Mouse (Mus musculus): Measurements from ENCODE around the gene AC161166.1. TPM values are rescaled to one million over a fixed set of nuclear protein-coding genes. Genes with fewer than 3 reads are reported as not detected.
"Not testable (repeated sequence)": the region's sequence is repeated elsewhere in the genome, so short reads cannot be mapped to it uniquely, and the experiment has no call there.

AC161166.1 gene
- polyA plus RNA-seq, 1 experiment from 2014 or later: 0.47 TPM

DNA sequence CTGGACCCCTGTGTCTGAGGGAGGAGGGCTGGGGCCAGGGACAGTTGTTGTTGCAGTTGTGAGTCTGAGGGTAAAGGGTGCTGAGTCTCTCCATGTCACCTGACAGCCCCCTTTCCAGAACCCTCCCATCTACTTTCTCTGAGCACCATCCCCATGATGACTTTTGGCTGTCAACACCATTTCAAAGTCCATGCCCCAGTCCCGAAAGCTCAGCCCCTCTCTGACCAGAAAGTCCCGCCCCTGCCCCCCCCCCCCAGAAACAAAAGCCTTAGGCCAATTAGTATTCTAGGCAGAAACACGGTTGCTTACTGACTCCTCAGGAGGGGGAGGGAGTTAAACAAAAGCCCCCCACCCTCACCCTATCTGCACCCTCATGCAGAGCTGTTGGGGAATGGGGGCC lies 24.9 kb downstream of the AC161166.1 start:
- Histone ChIP-seq H3K4me2 (no peak overlapping the region), H3K9ac (no peak overlapping the region), H3K36me3 (ENCODE audit: insufficient read depth) (no peaks in the 10 kb centered on the region), H3K27ac (ENCODE audit: low read depth) (no peak overlapping the region), H3K27me3 (ENCODE audit: insufficient read depth, low read length) (peaks cover 13% of the 10 kb centered on the region), H3K4me1 (ENCODE audit: insufficient read depth) (no peaks in the 10 kb centered on the region), H3K4me3 (ENCODE audit: low read depth, low read length) (no peak overlapping the region), H3K9me3 (ENCODE audit: low read depth, low read length) (no peaks in the 10 kb centered on the region)
- ATAC-seq (ENCODE audit: insufficient read depth) (no peak), DNase-seq (no peak)
- WGBS: 40% methylated on average over 3 of the region's 3 CpGs
- TF ChIP-seq CTCF (IDR thresholded peaks at IDR 0.05; ENCODE audit: low read depth): no peak

DNA sequence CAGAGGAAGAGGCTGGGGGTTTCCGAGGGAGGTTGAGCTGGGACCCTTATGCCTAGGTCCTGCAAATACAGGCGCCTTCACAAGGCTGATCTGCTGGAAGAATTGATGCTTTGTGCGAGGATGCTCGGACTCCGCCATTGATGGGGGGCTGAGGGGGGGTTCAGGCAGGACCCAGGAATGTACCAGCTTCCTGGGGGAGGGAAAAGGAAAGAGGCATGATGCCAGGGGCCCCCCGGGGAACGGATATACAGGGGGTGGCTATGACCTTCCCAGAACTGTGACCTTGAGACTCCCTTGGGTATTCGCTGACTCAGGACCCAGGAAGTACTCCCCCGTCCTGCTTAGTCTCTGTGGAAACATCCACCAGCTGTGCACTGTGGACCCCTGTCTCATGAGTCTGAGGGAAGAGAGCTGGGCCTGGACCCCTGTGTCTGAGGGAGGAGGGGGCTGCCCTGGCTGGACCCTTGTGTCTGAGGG lies 25.6 kb downstream of the AC161166.1 start:
- Histone ChIP-seq H3K4me2 (no peak overlapping the region), H3K9ac (no peak overlapping the region), H3K36me3 (ENCODE audit: insufficient read depth) (no peaks in the 10 kb centered on the region), H3K27me3 (ENCODE audit: insufficient read depth, low read length) (peaks cover 18% of the 10 kb centered on the region), H3K27ac (ENCODE audit: low read depth) (no peak overlapping the region), H3K4me3 (ENCODE audit: low read depth, low read length) (no peak overlapping the region), H3K9me3 (ENCODE audit: low read depth, low read length) (no peaks in the 10 kb centered on the region), H3K4me1 (ENCODE audit: insufficient read depth) (no peaks in the 10 kb centered on the region)
- DNase-seq (no peak), ATAC-seq (ENCODE audit: insufficient read depth) (no peak)
- 43% methylated on average over 9 of the region's 9 CpGs for WGBS
- TF ChIP-seq CTCF (IDR thresholded peaks at IDR 0.05; ENCODE audit: low read depth): no peak

DNA sequence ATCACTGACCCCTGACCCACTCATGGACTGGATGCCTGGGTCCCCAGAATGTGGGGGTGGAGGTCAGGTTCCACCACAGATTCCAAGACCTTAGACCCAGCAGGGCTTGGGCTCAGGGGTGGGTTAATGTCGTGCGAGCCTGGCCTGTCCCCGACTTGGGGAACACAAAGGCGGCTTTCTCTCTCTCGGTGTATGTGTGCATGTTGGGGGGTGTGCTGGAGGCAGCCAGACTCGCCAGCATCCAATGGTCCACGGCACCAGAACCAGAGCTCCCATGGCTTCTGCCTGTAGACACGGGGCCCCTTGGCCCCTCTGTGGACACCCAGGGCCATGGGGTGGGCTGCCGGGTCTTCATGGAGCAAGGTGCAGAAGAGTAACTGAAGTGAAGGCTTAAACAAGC lies 26.8 kb downstream of the AC161166.1 start:
- Histone ChIP-seq H3K27ac (ENCODE audit: low read depth) (no peak overlapping the region), H3K36me3 (ENCODE audit: insufficient read depth) (no peaks in the 10 kb centered on the region), H3K4me2 (no peak overlapping the region), H3K4me1 (ENCODE audit: insufficient read depth) (no peaks in the 10 kb centered on the region; the same call in 1 of the 2 replicates), H3K9ac (no peak overlapping the region), H3K4me3 (ENCODE audit: low read depth, low read length) (no peak overlapping the region), H3K9me3 (ENCODE audit: low read depth, low read length) (no peaks in the 10 kb centered on the region), H3K27me3 (ENCODE audit: insufficient read depth, low read length) (peaks cover 29% of the 10 kb centered on the region)
- ATAC-seq (ENCODE audit: insufficient read depth) (no peak), DNase-seq (no peak)
- no peak for TF ChIP-seq CTCF (IDR thresholded peaks at IDR 0.05; ENCODE audit: low read depth)
- 74% methylated on average over 9 of the region's 9 CpGs for WGBS

DNA sequence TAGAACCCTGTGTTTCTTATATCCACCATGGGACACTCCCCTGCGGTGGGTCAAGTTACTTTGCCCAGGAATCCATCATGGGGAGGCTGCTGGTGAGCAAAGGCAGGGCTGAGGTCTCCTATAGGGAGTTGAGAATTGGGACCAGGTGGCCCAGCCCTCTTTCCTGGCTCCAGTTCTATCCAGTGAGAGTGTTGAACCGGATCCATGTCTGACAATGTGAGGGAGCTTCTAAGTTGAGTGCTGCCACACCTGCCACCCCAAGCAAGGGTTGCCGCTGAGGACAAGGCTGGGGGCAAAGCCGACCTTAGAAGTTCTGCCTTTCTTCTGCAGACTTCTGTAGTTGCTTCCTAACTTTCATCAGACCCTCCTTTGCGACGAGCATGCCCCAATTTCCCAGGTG lies 29.0 kb downstream of the AC161166.1 start:
- H3K36me3 ChIP-seq (ENCODE audit: insufficient read depth); DNase-seq; H3K9ac ChIP-seq; ATAC-seq (ENCODE audit: insufficient read depth); H3K4me2 ChIP-seq; H3K9me3 ChIP-seq (ENCODE audit: low read depth, low read length); H3K27ac ChIP-seq (ENCODE audit: low read depth); H3K4me3 ChIP-seq (ENCODE audit: low read depth, low read length); H3K4me1 ChIP-seq (ENCODE audit: insufficient read depth): not testable (repeated sequence)
- H3K27me3 ChIP-seq (ENCODE audit: insufficient read depth, low read length): peaks cover 29% of the 10 kb centered on the region
- WGBS: 38% methylated on average over 6 of the region's 6 CpGs

DNA sequence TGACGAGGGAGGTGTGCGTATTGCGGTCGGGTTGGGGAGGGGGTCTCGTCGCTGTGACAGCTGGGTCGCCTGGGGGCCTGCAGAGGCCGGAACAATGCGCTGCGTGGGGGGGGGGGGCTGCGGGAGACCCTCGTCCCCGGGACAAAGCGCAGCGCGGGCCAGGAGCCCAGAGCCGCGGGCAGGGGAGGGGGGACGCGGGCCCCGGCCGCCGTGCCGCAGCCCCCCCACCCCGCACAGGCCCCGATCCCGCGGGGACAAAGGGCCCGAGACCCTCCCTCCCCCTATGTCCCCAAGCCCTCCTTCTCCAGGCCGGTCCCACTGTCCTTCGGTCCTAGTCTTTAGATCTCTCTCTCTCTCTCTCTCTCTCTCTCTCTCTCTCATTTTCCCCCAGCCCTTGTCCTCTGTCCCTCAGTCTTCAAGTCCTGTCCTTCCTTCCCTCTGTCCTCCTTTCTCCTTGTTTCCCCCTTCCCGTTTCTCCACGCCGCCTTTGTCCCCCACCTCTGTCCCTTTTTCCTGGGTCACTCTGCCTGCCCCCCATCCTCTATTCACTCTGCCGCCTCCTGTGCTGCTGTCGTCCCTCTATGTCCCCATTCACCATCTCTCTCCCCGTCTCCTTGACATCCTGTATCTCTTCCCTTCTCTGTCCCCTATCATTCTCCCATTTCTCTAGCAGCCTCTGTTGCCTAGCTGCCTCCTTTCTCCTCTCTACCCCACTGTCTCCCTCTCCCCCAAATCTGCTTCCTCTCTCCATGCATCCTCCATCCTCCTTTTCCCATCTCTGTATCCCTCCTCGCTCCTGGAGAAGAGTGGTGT lies 29.8 kb downstream of the AC161166.1 start:
- H3K36me3 ChIP-seq (ENCODE audit: insufficient read depth): no peaks in the 10 kb centered on the region
- no peak for TF ChIP-seq CTCF (IDR thresholded peaks at IDR 0.05; ENCODE audit: low read depth)
- ATAC-seq (ENCODE audit: insufficient read depth) (peak; percentile 20; the same call in 1 of the 2 replicates), DNase-seq (no peak)
- H3K27ac ChIP-seq (ENCODE audit: low read depth): no peak overlapping the region
- peaks cover 29% of the 10 kb centered on the region for H3K27me3 ChIP-seq (ENCODE audit: insufficient read depth, low read length)
- peak overlapping the region; percentile 98 for H3K4me2 ChIP-seq
- H3K9ac ChIP-seq: peak overlapping the region; percentile 52
- H3K9me3 ChIP-seq (ENCODE audit: low read depth, low read length): no peaks in the 10 kb centered on the region
- peak overlapping the region; percentile 60 for H3K4me3 ChIP-seq (ENCODE audit: low read depth, low read length)
- WGBS: 1% methylated on average over 35 of the region's 38 CpGs
- H3K4me1 ChIP-seq (ENCODE audit: insufficient read depth): no peaks in the 10 kb centered on the region; the same call in 1 of the 2 replicates

DNA sequence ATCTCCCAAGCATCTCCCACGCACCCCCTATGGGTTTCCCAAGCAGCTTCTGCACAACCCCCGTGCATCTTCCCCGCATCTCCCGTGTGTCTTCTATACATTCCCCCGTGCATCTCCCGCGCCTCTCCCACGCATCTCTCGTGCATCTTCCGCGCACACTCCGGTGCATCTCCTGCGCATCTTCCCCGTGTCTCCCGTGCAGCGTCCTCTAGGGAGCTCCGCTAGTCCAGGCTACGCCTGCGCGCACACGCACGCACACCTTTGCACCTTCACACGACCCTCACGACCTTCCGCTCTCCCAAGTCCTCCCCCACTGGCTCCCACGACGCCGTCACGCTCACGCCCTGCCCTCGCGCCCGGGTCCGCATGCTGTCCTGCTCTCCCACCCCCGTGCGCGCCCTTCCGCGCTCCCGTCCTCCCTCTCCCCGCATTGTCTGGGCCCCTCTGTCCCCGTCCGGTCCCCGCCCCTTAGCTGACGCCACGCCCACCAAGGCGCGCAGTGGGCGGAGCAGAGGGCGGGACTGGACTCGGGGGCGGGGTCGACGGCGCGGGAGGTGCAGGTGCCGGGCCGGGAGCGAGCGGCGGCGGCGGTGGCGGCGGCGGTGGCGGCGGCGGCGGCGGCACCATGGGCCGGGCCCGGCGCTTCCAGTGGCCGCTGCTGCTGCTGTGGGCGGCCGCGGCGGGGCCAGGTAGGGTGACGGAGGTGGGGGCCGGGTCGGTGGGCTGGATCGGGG lies 30.6 kb downstream of the AC161166.1 start, which contains the start of gene Cadm4:
Gene Cadm4, plus strand, starts transcription at position 550 of the 734 bp plus-strand sequence.
- Histone ChIP-seq H3K4me2 (peak within 1 kb of the TSS; percentile 98), H3K27me3 (ENCODE audit: insufficient read depth, low read length) (peaks cover 29% of the 10 kb centered on the region), H3K27ac (ENCODE audit: low read depth) (no peak within 1 kb of the TSS), H3K9ac (peak within 1 kb of the TSS; percentile 52), H3K4me3 (ENCODE audit: low read depth, low read length) (peak within 1 kb of the TSS; percentile 60), H3K36me3 (ENCODE audit: insufficient read depth) (no peaks in the 10 kb centered on the region), H3K4me1 (ENCODE audit: insufficient read depth) (no peaks in the 10 kb centered on the region; the same call in 1 of the 2 replicates), H3K9me3 (ENCODE audit: low read depth, low read length) (no peaks in the 10 kb centered on the region)
- TF ChIP-seq CTCF (IDR thresholded peaks at IDR 0.05; ENCODE audit: low read depth): no peak
- WGBS: under 1% methylated on average over 71 of the region's 83 CpGs
- ATAC-seq (ENCODE audit: insufficient read depth) (peak; percentile 79), DNase-seq (peak; percentile 88)

DNA sequence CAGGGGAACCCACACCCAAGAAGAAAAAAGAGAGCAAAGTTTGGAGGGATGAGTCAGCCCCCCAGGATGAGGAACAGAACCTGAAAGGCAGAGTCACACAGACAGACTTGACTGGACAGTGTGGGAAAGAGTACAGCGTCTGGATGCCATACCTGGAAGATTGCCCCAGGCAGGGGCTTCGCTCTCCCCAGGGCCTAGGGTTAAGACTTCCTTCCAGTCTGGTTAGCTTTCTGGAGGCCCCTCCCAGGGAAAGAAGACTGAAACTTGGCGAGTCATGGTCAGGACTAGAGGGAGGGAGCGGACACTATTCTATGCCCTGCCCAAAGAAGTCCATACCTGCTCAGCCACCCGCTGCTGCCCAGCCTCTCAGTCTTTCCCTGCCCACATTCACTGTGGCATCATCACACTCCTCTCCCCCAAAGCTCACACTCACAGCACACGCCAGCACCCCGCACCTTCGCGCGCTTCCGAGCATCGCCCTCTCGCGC lies 31.2 kb downstream of the AC161166.1 start:
- TF ChIP-seq CTCF (IDR thresholded peaks at IDR 0.05; ENCODE audit: low read depth): no peak
- H3K27ac ChIP-seq (ENCODE audit: low read depth): no peak overlapping the region
- DNase-seq: no peak
- 12% methylated on average over 14 of the region's 14 CpGs for WGBS
- no peaks in the 10 kb centered on the region; the same call in 1 of the 2 replicates for H3K4me1 ChIP-seq (ENCODE audit: insufficient read depth)
- H3K4me2 ChIP-seq: peak overlapping the region; percentile 98
- peaks cover 29% of the 10 kb centered on the region for H3K27me3 ChIP-seq (ENCODE audit: insufficient read depth, low read length)
- ATAC-seq (ENCODE audit: insufficient read depth): peak; percentile 23
- no peaks in the 10 kb centered on the region for H3K36me3 ChIP-seq (ENCODE audit: insufficient read depth)
- peak overlapping the region; percentile 60 for H3K4me3 ChIP-seq (ENCODE audit: low read depth, low read length)
- no peaks in the 10 kb centered on the region for H3K9me3 ChIP-seq (ENCODE audit: low read depth, low read length)
- no peak overlapping the region; the same call in 1 of the 2 replicates for H3K9ac ChIP-seq
